Mouse (Mus musculus): Measurements from ENCODE around the gene Meioc. TPM values are rescaled to one million over a fixed set of nuclear protein-coding genes. Genes with fewer than 3 reads are reported as not detected.
"Not testable (repeated sequence)": the region's sequence is repeated elsewhere in the genome, so short reads cannot be mapped to it uniquely, and the experiment has no call there.

The Meioc gene
- polyA plus RNA-seq, 1 experiment from 2014 or later: 0.11 TPM

DNA sequence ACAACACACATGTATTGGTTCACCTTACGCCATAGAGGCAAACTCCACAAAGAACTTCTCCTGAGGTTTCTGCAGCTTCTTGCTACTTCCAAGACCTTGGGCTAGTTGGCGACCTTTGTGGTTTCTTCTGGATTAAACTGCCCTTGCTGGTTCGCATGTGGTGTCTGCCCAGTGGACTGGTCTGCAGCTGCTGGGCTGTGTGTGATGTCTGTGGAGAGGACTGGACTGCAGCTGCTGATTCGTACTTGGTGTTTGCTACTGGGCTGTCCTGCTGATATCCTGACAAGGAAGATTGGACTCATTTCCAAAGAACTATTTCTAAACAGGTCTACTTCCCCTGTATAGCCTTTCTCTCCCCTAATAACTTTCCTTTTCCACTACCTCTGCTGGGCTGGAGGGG lies 48.9 kb downstream of the Meioc start:
- no peak overlapping the region for H3K9ac ChIP-seq (replicated peaks; ENCODE audit: low read depth, low read length)
- no peaks in the 10 kb centered on the region for H3K27me3 ChIP-seq (ENCODE audit: control insufficient read depth, insufficient read depth, low read length)
- H3K9me3 ChIP-seq (ENCODE audit: control insufficient read depth, low read length): no peaks in the 10 kb centered on the region
- no peaks in the 10 kb centered on the region for H3K36me3 ChIP-seq (ENCODE audit: control insufficient read depth, insufficient read depth, low read length)
- H3K4me1 ChIP-seq (ENCODE audit: control insufficient read depth, insufficient read depth, low read length): no peaks in the 10 kb centered on the region
- 92% methylated on average over 4 of the region's 4 CpGs for WGBS
- H3K4me2 ChIP-seq (ENCODE audit: low read depth, low read length): no peak overlapping the region
- H3K27ac ChIP-seq (ENCODE audit: low read depth, low read length): no peak overlapping the region
- no peak for ATAC-seq (ENCODE audit: low read depth)
- H3K4me3 ChIP-seq (ENCODE audit: low read depth, low read length): no peak overlapping the region

DNA sequence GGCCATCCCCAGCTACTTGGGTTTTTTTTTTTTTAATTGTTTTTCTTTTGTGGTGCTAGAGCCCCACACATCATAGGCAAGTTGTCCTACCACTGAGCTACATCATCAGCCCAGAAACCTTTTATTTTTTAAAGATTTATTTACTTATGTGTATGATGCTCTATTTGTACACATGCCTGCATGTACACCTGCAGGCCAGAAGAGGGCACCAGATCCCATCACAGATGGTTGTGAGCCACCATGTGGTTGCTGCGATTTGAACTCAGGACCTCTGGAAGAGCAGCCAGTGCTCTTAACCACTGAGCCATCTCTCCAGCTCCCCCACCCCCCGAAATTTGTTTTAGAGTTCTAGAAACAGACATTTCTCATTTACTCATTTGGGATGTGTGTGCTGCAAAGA lies 51.1 kb downstream of the Meioc start:
- not testable (repeated sequence) for H3K36me3 ChIP-seq (ENCODE audit: control insufficient read depth, insufficient read depth, low read length); H3K9ac ChIP-seq (replicated peaks; ENCODE audit: low read depth, low read length); H3K4me1 ChIP-seq (ENCODE audit: control insufficient read depth, insufficient read depth, low read length); H3K27me3 ChIP-seq (ENCODE audit: control insufficient read depth, insufficient read depth, low read length); H3K4me3 ChIP-seq (ENCODE audit: low read depth, low read length); H3K27ac ChIP-seq (ENCODE audit: low read depth, low read length); H3K4me2 ChIP-seq (ENCODE audit: low read depth, low read length); ATAC-seq (ENCODE audit: low read depth); H3K9me3 ChIP-seq (ENCODE audit: control insufficient read depth, low read length)
- WGBS: 75% methylated on average over 2 of the region's 2 CpGs

DNA sequence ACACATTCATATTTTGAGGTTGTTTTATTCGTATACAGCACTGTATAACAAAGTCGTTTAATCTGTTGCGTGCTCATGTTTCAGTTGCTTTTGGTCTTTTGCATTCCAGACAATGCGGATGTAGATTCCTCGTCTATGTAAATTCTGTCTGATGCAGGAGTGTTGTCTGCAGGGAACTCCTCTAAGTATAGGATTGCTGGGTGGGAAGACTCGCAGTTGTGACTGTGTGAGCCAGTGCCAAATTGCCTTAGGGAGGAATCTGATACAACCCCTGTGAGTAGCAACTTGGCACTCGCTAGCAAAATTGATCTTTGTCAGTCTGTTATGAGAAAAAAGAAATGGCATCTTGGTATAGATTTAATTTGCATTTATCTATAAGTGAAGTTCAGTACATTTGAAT lies 52.6 kb downstream of the Meioc start:
- H3K36me3 ChIP-seq (ENCODE audit: control insufficient read depth, insufficient read depth, low read length): no peaks in the 10 kb centered on the region
- H3K4me2 ChIP-seq (ENCODE audit: low read depth, low read length): no peak overlapping the region
- H3K27ac ChIP-seq (ENCODE audit: low read depth, low read length): no peak overlapping the region
- WGBS: 80% methylated on average over 7 of the region's 7 CpGs
- H3K4me3 ChIP-seq (ENCODE audit: low read depth, low read length): no peak overlapping the region
- no peaks in the 10 kb centered on the region for H3K4me1 ChIP-seq (ENCODE audit: control insufficient read depth, insufficient read depth, low read length)
- H3K9me3 ChIP-seq (ENCODE audit: control insufficient read depth, low read length): no peaks in the 10 kb centered on the region
- H3K27me3 ChIP-seq (ENCODE audit: control insufficient read depth, insufficient read depth, low read length): no peaks in the 10 kb centered on the region
- ATAC-seq (ENCODE audit: low read depth): no peak
- H3K9ac ChIP-seq (replicated peaks; ENCODE audit: low read depth, low read length): no peak overlapping the region

DNA sequence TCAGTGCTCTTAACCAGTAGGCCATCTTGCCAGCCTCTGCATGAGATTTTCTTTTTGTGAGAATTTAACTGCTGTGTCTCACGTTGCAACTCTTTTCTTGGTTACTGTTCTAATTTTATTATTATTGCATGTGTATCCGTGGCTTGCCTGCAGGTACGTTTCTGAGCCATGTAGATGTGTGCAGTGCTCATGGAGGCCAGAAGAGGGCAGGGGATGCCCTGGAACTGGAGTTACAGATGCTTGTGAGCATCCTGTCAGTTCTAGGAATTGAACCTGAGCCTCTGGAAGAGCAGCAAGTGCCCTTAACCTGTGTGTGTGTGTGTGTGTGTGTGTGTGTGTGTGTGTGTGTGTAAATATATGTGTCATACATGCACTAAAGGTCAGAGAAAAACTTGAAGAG lies 62.1 kb downstream of the Meioc start:
- no peak for ATAC-seq (ENCODE audit: low read depth)
- Histone ChIP-seq H3K27me3 (ENCODE audit: control insufficient read depth, insufficient read depth, low read length) (no peaks in the 10 kb centered on the region), H3K4me1 (ENCODE audit: control insufficient read depth, insufficient read depth, low read length) (no peaks in the 10 kb centered on the region), H3K9ac (replicated peaks; ENCODE audit: low read depth, low read length) (no peak overlapping the region), H3K36me3 (ENCODE audit: control insufficient read depth, insufficient read depth, low read length) (no peaks in the 10 kb centered on the region), H3K4me3 (ENCODE audit: low read depth, low read length) (no peak overlapping the region), H3K9me3 (ENCODE audit: control insufficient read depth, low read length) (no peaks in the 10 kb centered on the region), H3K4me2 (ENCODE audit: low read depth, low read length) (no peak overlapping the region), H3K27ac (ENCODE audit: low read depth, low read length) (no peak overlapping the region)
- WGBS: 30% methylated on average over 3 of the region's 3 CpGs

DNA sequence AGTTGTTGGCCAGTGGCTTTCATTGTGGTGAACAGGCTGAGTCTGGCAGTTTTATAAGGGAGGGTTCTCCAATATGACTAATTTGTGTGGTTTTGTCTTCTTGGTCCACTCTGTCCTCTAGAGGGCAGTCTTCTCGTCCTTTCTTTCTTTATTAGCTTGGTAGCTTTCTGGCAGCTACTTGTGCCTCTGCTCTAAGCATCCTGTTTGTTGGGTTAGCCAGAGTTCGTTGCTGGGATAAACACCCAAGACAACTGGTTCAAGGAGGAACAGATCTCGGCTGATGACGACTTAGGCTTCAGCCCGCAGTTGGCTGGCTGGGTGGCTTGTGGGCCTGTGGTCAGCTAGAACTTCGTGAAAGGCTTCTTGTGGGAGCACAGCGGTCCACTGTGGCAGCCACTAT lies 65.1 kb downstream of the Meioc start:
- Histone ChIP-seq H3K4me3 (ENCODE audit: low read depth, low read length) (no peak overlapping the region), H3K4me2 (ENCODE audit: low read depth, low read length) (no peak overlapping the region), H3K27me3 (ENCODE audit: control insufficient read depth, insufficient read depth, low read length) (no peaks in the 10 kb centered on the region), H3K9me3 (ENCODE audit: control insufficient read depth, low read length) (no peaks in the 10 kb centered on the region), H3K36me3 (ENCODE audit: control insufficient read depth, insufficient read depth, low read length) (no peaks in the 10 kb centered on the region), H3K27ac (ENCODE audit: low read depth, low read length) (no peak overlapping the region), H3K4me1 (ENCODE audit: control insufficient read depth, insufficient read depth, low read length) (no peaks in the 10 kb centered on the region), H3K9ac (replicated peaks; ENCODE audit: low read depth, low read length) (no peak overlapping the region)
- ATAC-seq (ENCODE audit: low read depth): no peak
- 36% methylated on average over 7 of the region's 7 CpGs for WGBS

DNA sequence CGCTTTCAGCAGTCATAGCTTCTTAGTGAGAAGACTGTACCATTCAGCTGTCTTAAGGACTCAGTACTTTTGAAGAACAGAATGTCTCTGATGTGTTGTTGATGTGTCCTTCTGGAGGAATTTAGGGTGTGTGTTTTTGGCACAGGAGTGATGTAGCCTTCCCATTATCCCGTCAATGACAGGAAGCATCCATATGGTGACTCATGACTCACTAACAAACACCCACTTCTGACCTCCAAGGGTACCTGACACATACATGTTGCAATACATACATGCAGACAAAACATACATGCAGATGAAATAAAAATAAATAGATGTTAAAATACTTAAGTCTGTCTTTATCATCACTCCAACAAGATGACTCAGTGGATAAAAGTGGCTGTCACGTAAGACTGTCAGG lies 66.3 kb downstream of the Meioc start:
- no peak overlapping the region for H3K4me2 ChIP-seq (ENCODE audit: low read depth, low read length)
- no peaks in the 10 kb centered on the region for H3K36me3 ChIP-seq (ENCODE audit: control insufficient read depth, insufficient read depth, low read length)
- 90% methylated on average over 3 of the region's 3 CpGs for WGBS
- H3K4me3 ChIP-seq (ENCODE audit: low read depth, low read length): no peak overlapping the region
- H3K27ac ChIP-seq (ENCODE audit: low read depth, low read length): no peak overlapping the region
- H3K9ac ChIP-seq (replicated peaks; ENCODE audit: low read depth, low read length): no peak overlapping the region
- ATAC-seq (ENCODE audit: low read depth): no peak
- no peaks in the 10 kb centered on the region for H3K27me3 ChIP-seq (ENCODE audit: control insufficient read depth, insufficient read depth, low read length)
- no peaks in the 10 kb centered on the region for H3K9me3 ChIP-seq (ENCODE audit: control insufficient read depth, low read length)
- no peaks in the 10 kb centered on the region for H3K4me1 ChIP-seq (ENCODE audit: control insufficient read depth, insufficient read depth, low read length)

DNA sequence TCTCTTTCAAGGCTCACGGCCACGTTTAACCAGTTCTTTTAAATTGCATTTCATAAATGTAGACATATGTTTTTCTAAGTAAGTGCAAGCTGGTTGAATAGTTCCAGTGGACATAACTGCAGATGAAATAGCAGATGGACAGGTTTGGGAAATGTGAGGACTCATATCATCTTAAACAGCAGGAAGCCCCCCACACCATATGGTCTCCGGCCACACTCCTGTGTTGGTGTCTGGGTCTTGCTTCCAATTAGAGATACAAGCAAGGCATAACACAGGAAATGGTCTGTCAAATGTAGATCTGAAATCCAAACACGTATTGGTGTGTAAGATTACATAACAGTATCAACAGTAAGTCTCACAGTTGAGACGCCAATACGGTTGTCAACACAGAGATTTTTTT lies 67.8 kb downstream of the Meioc start:
- no peak for ATAC-seq (ENCODE audit: low read depth)
- H3K36me3 ChIP-seq (ENCODE audit: control insufficient read depth, insufficient read depth, low read length): no peaks in the 10 kb centered on the region
- no peaks in the 10 kb centered on the region for H3K4me1 ChIP-seq (ENCODE audit: control insufficient read depth, insufficient read depth, low read length)
- H3K27me3 ChIP-seq (ENCODE audit: control insufficient read depth, insufficient read depth, low read length): no peaks in the 10 kb centered on the region
- no peak overlapping the region for H3K4me3 ChIP-seq (ENCODE audit: low read depth, low read length)
- no peaks in the 10 kb centered on the region for H3K9me3 ChIP-seq (ENCODE audit: control insufficient read depth, low read length)
- no peak overlapping the region for H3K9ac ChIP-seq (replicated peaks; ENCODE audit: low read depth, low read length)
- 93% methylated on average over 6 of the region's 6 CpGs for WGBS
- no peak overlapping the region for H3K27ac ChIP-seq (ENCODE audit: low read depth, low read length)
- no peak overlapping the region for H3K4me2 ChIP-seq (ENCODE audit: low read depth, low read length)

Small RNAs within 50 kb of the gene (microRNA-seq; reads per million reads assigned to microRNA genes)
- gene Gm22920: not detected

Other genes with a start within 250 kb of the Meioc start
- 43.3 and 68.2 TPM in 2 replicates for gene Grn, start 233.4 kb upstream of the Meioc start, polyA plus RNA-seq (2014; fragmentation: Nextera tagmentation; extraction: Ambion mirVana)
- 25.4 and 38.4 TPM in 2 replicates for gene Fam171a2, start 216.0 kb upstream of the Meioc start, polyA plus RNA-seq (2014; fragmentation: Nextera tagmentation; extraction: Ambion mirVana)
- gene Itga2b, start 193.6 kb upstream of the Meioc start, polyA plus RNA-seq (2014; fragmentation: Nextera tagmentation; extraction: Ambion mirVana): 5.5 and 7.0 TPM in 2 replicates
- gene Gpatch8, start 107.3 kb upstream of the Meioc start, polyA plus RNA-seq (2014; fragmentation: Nextera tagmentation; extraction: Ambion mirVana): 57.8 and 83.7 TPM in 2 replicates
- 6.6 and 6.9 TPM in 2 replicates for gene Gm11627, start 84.3 kb upstream of the Meioc start, polyA plus RNA-seq (2014; fragmentation: Nextera tagmentation; extraction: Ambion mirVana)
- 6.5 and 10.5 TPM in 2 replicates for gene Fzd2, start 59.3 kb upstream of the Meioc start, polyA plus RNA-seq (2014; fragmentation: Nextera tagmentation; extraction: Ambion mirVana)
- gene Ccdc43, start 34.1 kb downstream of the Meioc start, polyA plus RNA-seq (2014; fragmentation: Nextera tagmentation; extraction: Ambion mirVana): 35.5 and 37.4 TPM in 2 replicates
- gene Adam11, start 97.7 kb downstream of the Meioc start, polyA plus RNA-seq (2014; fragmentation: Nextera tagmentation; extraction: Ambion mirVana): 22.2 and 31.8 TPM in 2 replicates
- 34.1 and 34.7 TPM in 2 replicates for gene Gjc1, start 156.0 kb downstream of the Meioc start, polyA plus RNA-seq (2014; fragmentation: Nextera tagmentation; extraction: Ambion mirVana)
- gene Higd1b, start 172.1 kb downstream of the Meioc start, polyA plus RNA-seq (2014; fragmentation: Nextera tagmentation; extraction: Ambion mirVana): 5.0 and 10.2 TPM in 2 replicates
- 113 and 135 TPM in 2 replicates for gene Eftud2, start 217.3 kb downstream of the Meioc start, polyA plus RNA-seq (2014; fragmentation: Nextera tagmentation; extraction: Ambion mirVana)
- gene Ccdc103, start 217.5 kb downstream of the Meioc start, polyA plus RNA-seq (2014; fragmentation: Nextera tagmentation; extraction: Ambion mirVana): 2.1 and 2.4 TPM in 2 replicates
- gene Fam187a, start 221.5 kb downstream of the Meioc start, polyA plus RNA-seq (2014; fragmentation: Nextera tagmentation; extraction: Ambion mirVana): 0.17 TPM in 1 of 2 replicates, not detected in the other
- 0.17 and 0.88 TPM in 2 replicates for gene Gfap, start 237.2 kb downstream of the Meioc start, polyA plus RNA-seq (2014; fragmentation: Nextera tagmentation; extraction: Ambion mirVana)